Mouse (Mus musculus) adrenal gland, postnatal 36 days (tissue): Measurements from ENCODE around the gene Ankrd6. TPM values are rescaled to one million over a fixed set of nuclear protein-coding genes. Genes with fewer than 3 reads are reported as not detected.

Experiments used
- DNase-seq, 2 experiments: peaks; one replicate each; pipeline ENCODE4 v3.0.0; 2021; ENCODE audit warnings: mixed read lengths in 1 of 2
- total RNA-seq, 2 experiments: library from RNA; stranded (reverse); gene quantifications; 2 replicates each; pipeline ENCODE4 v1.2.3; 2021

Ankrd6 gene
- total RNA-seq, 2 experiments from 2014 or later, result 1.6 to 3.1 TPM

- DNase-seq, result no peak
Measured at GRCm38 (mm10) chr4:32770284-32770810, 180.3 kb downstream of the Ankrd6 start.

- no peak for DNase-seq
Measured at GRCm38 (mm10) chr4:32768046-32768445, 182.6 kb downstream of the Ankrd6 start.

GRCm38 (mm10) chr4:32767471-32767870 lies 183.2 kb downstream of the Ankrd6 start:
- DNase-seq, result no peak

GRCm38 (mm10) chr4:32757430-32757829 lies 193.2 kb downstream of the Ankrd6 start:
- no peak for DNase-seq

Other genes starting within 250 kb of the Ankrd6 start
- gene Lyrm2, start 150.6 kb downstream of the Ankrd6 start, total RNA-seq, result 10 to 100 TPM; 36.0 to 60.4 TPM
- 1 to 10 TPM; 7.9 to 10.0 TPM for gene Rragd, start 32.2 kb upstream of the Ankrd6 start, total RNA-seq
- gene Ube2j1, start 80.6 kb upstream of the Ankrd6 start, total RNA-seq, result 10 to 100 TPM; 74.0 to 86.9 TPM
- under 1 TPM; 0.20 to 0.26 TPM for gene Gabrr2, start 112.2 kb upstream of the Ankrd6 start, total RNA-seq
- gene Gabrr1, start 181.7 kb upstream of the Ankrd6 start, total RNA-seq, result under 1 TPM in 1 of 2 experiments, not detected in 1; 0.13 TPM
- gene Pm20d2, start 238.9 kb upstream of the Ankrd6 start, total RNA-seq, result 10 to 100 TPM; 17.9 to 63.5 TPM